Mouse (Mus musculus) lung, postnatal 0 days (tissue): Measurements from ENCODE around the gene Vmn1r159. TPM values are rescaled to one million over a fixed set of nuclear protein-coding genes. Genes with fewer than 3 reads are reported as not detected.
"Not testable (repeated sequence)": the region's sequence is repeated elsewhere in the genome, so short reads cannot be mapped to it uniquely, and the experiment has no call there.

Experiments used
- ATAC-seq: fragments of 200-750 bp; cut with Nextera tagmentation; 2 replicates; pipeline ENCODE4 v1.8.0; 2017; ENCODE audit warnings: moderate library complexity
- DNase-seq: peaks from one replicate; pipeline ENCODE4 v3.0.0-alpha.2; 2016; ENCODE audit warnings: low spot score
- H3K27ac ChIP-seq: fragments of 300-500 bp; sonication (generic); 2 replicates; pipeline ENCODE4 v1.5.1; 2014; ENCODE audit warnings: antibody characterized with exemption, mild to moderate bottlenecking, low read length, mixed read lengths
- H3K27me3 ChIP-seq: fragments of 300-500 bp; sonication (generic); replicated peaks from 2 replicates; pipeline ENCODE4 v1.6.1; 2014; ENCODE audit warnings: low read length, mixed read lengths; ENCODE audit not compliant: insufficient read depth
- H3K36me3 ChIP-seq: fragments of 300-500 bp; sonication (generic); 2 replicates; pipeline ENCODE4 v1.6.1; 2014; ENCODE audit warnings: low read length, mixed read lengths; ENCODE audit not compliant: insufficient read depth
- H3K4me1 ChIP-seq: fragments of 300-500 bp; sonication (generic); 2 replicates; pipeline ENCODE4 v1.6.1; 2014; ENCODE audit warnings: antibody characterized with exemption, low read depth, low read length, mixed read lengths; ENCODE audit not compliant: insufficient read depth
- H3K4me2 ChIP-seq: fragments of 300-500 bp; sonication (generic); replicated peaks from 2 replicates; pipeline ENCODE4 v1.6.1; 2014; ENCODE audit warnings: low read depth, mild to moderate bottlenecking, low read length, moderate library complexity, mixed read lengths
- H3K4me3 ChIP-seq: fragments of 300-500 bp; sonication (generic); 2 replicates; pipeline ENCODE4 v1.5.1; 2014; ENCODE audit warnings: low read depth, low read length
- H3K9ac ChIP-seq: fragments of 300-500 bp; sonication (generic); replicated peaks from 2 replicates; pipeline ENCODE4 v1.6.1; 2014; ENCODE audit warnings: low read depth, mild to moderate bottlenecking
- H3K9me3 ChIP-seq: fragments of 300-500 bp; sonication (generic); 2 replicates; pipeline ENCODE4 v1.6.1; 2016; ENCODE audit warnings: low read length, mixed read lengths
- WGBS: fragments of 180-500 bp; shearing (Covaris S2); extraction: QIAGEN DNeasy Blood & Tissue Kit; methylation state at CpG from one replicate; pipeline ENCODE4 v1.1.7; 2014; 5-methylcytosine and 5-hydroxymethylcytosine counted together
- polyA plus RNA-seq: library from polyadenylated mRNA; unstranded; fragments of >200 nt; fragmentation: Nextera tagmentation; extraction: Ambion mirVana; gene quantifications from 2 replicates; pipeline ENCODE4 v1.2.1, GENCODE M21; 2015

Gene Vmn1r159
- not detected in 2 replicates for polyA plus RNA-seq

- H3K4me2 ChIP-seq, H3K27me3 ChIP-seq, DNase-seq, H3K36me3 ChIP-seq, ATAC-seq, H3K9ac ChIP-seq, H3K9me3 ChIP-seq, H3K27ac ChIP-seq, H3K4me1 ChIP-seq, H3K4me3 ChIP-seq: not testable (repeated sequence)
- 53% methylated on average over 2 of the region's 3 CpGs for WGBS
Observed at GRCm38 (mm10) chr7:22843505-22843904, at the start of gene Vmn1r159. Gene Vmn1r159 (minus strand): TSS chr7:22843605.

- WGBS: 25% methylated on average over 1 of the region's 3 CpGs
- not testable (repeated sequence) for H3K27ac ChIP-seq, H3K4me1 ChIP-seq, H3K36me3 ChIP-seq, H3K9me3 ChIP-seq, H3K4me2 ChIP-seq, H3K9ac ChIP-seq, DNase-seq, H3K4me3 ChIP-seq, ATAC-seq, H3K27me3 ChIP-seq
Observed at GRCm38 (mm10) chr7:22870924-22871323, 27.5 kb upstream of the Vmn1r159 start, which contains the start of gene Vmn1r160. Gene Vmn1r160 (plus strand): TSS chr7:22871224.

Other genes starting within 250 kb of the Vmn1r159 start
- not detected in 2 replicates for gene Vmn1r155, start 185.6 kb downstream of the Vmn1r159 start, polyA plus RNA-seq
- gene Gm8693, start 151.3 kb downstream of the Vmn1r159 start, polyA plus RNA-seq: not detected in 2 replicates
- not detected in 2 replicates for gene Gm4567, start 123.9 kb downstream of the Vmn1r159 start, polyA plus RNA-seq
- not detected in 2 replicates for gene Vmn1r157, start 81.9 kb downstream of the Vmn1r159 start, polyA plus RNA-seq
- not detected in 2 replicates for gene Vmn1r158, start 52.8 kb downstream of the Vmn1r159 start, polyA plus RNA-seq
- gene Vmn1r160, start 27.6 kb upstream of the Vmn1r159 start, polyA plus RNA-seq: not detected in 2 replicates
- gene Gm4214, start 141.1 kb upstream of the Vmn1r159 start, polyA plus RNA-seq: not detected in 2 replicates
- not detected in 2 replicates for gene Gm4216, start 176.3 kb upstream of the Vmn1r159 start, polyA plus RNA-seq
- gene Vmn1r163, start 211.9 kb upstream of the Vmn1r159 start, polyA plus RNA-seq: not detected in 2 replicates
- not detected in 2 replicates for gene Gm8720, start 223.9 kb upstream of the Vmn1r159 start, polyA plus RNA-seq